Mouse (Mus musculus) fibroblast of lung, adult 2 months (primary cell): ENCODE results near the gene Cd81.

Experiments
- DNase-seq: peaks from one replicate; pipeline ENCODE4 v3.0.0-alpha.2; 2011; ENCODE audit warnings: low read depth

Cd81 gene

DNA sequence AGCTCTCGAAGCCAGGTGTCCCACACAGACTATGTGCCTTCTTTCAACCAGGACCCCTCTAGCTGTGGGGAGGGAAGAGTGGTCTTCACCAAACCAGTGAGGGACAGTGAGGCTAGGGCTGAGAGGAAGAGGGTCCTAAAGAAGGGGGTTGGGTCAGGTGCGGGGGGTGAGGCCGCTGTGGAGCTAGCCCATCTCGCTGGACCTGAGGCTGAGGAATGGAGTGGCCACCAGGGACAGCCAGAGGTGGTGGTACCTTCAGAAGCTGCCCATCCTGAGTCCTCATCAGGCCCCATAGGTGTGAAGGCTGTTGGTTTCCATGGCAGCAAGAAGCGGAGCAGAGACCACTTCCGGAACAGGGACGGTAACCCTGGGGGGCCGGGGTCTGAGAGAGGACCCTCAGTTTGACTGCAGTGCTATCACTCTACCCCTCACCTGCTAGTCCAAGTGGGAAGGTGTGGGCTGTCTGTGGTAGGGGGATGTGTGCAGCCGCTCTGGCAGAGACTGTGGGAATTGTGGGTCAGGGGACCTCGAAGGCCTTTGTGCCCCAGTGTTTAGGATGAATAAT lies 18.0 kb downstream of the Cd81 start:
- DNase-seq = no peak

DNA sequence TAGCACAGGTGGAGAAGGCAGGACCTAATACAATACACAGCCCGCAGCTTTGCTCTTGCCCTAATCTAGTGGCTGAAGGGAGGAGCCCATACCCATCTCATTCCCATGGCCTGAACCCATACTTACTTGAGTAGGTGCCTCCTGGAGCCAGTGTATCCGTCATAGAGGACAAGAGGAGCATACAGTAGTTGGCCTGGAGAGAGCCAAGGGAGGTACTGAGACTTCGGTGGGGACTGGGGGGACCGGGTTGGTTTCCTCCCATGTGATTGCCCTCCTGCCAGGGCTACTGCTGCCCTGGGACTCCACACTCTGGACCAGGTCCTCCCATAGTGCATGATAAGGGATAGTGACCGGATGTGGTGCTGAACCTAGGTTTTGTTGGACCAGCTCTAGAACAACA lies 20.1 kb downstream of the Cd81 start:
- no peak for DNase-seq

DNA sequence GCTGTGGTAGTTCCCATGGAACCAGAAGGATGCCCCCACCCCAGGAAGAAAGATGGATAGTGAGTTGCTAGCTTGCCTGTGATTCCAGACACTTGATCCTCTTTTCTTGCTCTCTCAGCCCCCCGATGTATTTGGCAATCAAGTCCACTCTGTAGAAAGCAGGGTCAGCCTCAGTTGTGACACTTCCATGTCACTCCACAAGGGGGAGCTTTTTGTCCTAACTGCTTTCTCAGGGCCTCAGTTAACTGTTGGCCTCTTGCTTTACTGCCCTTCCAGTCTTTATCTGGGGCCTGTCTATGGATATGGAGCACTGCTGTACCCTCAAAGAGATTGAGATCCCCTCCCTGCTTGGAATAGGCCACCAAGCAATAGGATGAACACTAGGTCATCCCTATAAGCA lies 20.5 kb downstream of the Cd81 start:
- no peak for DNase-seq

DNA sequence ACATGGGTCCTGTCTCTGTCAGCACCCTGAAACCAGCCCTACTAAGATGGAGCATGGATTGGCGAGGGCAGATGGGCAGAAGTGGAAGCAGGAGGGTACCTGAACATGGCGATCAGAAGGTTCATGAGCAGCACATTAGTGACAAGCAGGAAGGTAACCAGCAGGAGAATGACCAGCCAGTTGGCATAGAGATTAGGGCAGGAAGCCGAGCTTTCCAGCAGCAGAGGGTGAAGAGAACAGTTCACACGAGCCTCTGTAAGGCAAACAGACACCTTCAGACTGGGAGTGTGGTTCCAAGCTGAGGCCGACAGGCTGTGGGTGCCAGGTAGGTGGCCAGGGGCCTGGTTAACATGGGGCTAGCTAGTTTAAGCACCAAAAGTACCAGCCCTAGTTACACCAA lies 22.9 kb downstream of the Cd81 start:
- DNase-seq = no peak

DNA sequence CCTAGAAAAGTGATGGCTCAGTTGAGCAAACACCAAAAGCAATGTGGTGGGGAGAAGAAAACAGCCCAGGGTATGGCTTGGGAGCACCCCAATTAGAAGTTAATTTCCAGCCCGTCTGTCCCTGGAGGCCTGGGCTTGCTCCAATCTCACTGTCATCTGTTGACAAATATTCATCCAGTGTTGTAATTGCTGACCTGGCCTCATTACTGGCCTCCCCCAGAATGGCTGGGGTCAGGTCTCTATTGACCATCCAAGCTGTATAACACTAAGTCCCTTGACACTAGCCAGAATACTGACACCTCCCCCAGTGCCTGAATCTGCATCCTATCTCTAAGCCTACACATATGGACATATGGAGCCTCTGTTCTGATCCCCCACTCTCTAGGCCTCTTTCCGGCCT lies 24.8 kb downstream of the Cd81 start:
- no peak for DNase-seq

DNA sequence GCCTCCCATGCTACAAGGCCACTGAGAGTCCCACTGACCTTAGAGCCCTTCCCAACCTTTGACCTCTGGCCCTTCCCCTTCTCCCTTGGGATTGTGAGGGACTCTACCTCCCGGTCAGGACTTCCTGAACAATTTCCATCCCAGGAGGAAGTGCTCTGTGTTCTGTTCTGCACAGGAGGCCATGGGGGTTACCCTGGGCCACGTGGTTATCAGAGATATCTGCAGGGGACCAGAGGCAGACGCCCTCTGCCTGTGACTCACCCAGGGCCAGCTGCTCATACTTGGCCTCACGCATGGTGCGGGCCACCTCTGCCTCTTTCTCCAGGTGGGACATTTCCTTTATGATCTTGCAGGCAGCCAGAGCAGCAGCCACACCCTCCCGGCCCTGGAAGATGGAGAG lies 29.5 kb downstream of the Cd81 start:
- DNase-seq = no peak

DNA sequence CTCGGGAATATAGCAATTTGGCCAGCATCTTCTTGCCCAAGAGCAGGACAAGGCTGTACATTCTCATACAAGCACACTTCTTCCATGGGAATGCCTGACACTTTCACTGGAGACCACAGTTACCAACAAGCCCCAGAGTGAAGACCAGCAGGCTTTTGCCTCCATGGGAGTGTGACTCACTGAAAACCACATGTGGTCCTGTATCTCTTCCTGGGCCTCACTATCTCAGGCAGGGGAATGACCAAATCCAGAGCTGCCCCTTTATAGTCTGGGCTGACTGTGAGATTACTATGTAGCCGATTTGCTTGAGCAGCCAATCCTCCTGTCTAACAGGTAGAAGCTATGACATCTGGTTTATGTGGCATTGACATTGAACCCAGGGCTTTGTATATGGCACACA lies 31.2 kb downstream of the Cd81 start:
- no peak for DNase-seq

DNA sequence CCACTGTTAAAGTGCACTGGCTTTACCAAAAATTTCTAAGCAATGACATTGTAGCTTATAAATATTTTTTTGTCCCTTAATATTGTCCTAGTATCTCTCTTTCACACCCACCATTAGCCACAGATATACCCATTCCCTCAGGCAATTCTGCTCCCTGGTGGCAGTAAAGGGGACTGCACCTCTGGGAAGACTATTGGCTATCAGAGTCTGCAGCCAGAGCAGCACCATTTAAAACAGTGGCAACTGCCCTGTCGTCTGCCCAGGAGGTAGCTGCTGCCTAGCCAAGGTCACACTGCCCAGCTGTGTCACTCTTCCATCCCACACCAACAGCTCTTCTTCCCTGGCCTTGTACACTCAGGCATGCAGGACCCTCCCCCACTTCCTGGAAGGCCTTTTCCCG lies 33.8 kb downstream of the Cd81 start:
- no peak for DNase-seq

DNA sequence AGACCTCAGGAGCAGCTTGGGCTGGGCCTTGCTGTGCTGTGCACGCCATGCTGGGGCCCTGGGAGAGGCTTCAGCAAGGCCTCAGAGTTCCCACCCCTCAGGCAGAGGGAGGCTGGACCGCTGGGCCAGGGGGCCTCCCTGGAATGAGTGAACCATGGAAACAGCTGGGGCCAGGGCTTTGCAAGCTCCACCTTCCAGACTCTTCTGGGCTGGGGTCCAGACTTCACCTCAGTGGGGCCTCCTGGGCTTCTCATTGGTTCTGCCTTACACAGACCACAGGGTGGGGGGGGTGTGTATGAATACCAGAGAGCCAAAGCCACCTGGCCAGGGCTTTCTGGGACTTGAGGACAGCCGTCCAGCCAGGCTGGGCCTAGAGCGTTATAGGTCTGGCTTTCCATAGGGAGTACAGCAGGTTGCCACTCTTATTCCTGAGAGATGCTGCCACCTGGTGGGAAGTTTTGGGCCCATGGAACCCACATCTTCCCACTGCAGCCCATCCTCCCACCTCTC lies 34.6 kb downstream of the Cd81 start:
- no peak for DNase-seq

DNA sequence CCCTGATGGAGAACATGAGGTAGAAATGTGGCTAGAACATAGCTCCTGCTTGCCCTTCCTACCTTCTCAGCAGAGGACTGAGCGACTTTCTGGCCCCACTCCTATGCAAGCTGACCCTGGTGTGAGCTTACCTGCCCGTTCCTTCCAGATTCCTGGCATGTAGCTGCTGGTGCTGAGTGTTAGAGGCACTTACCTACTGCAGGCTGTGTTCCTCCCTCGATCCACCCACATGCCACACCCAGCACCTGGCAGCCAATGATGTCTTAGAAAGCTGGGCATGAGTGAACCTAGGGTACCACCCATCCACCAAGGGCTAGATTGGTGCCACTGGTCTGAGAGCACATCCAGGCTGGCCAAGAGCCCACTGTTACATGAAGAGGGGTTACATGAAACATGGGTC lies 41.3 kb downstream of the Cd81 start:
- no peak for DNase-seq

DNA sequence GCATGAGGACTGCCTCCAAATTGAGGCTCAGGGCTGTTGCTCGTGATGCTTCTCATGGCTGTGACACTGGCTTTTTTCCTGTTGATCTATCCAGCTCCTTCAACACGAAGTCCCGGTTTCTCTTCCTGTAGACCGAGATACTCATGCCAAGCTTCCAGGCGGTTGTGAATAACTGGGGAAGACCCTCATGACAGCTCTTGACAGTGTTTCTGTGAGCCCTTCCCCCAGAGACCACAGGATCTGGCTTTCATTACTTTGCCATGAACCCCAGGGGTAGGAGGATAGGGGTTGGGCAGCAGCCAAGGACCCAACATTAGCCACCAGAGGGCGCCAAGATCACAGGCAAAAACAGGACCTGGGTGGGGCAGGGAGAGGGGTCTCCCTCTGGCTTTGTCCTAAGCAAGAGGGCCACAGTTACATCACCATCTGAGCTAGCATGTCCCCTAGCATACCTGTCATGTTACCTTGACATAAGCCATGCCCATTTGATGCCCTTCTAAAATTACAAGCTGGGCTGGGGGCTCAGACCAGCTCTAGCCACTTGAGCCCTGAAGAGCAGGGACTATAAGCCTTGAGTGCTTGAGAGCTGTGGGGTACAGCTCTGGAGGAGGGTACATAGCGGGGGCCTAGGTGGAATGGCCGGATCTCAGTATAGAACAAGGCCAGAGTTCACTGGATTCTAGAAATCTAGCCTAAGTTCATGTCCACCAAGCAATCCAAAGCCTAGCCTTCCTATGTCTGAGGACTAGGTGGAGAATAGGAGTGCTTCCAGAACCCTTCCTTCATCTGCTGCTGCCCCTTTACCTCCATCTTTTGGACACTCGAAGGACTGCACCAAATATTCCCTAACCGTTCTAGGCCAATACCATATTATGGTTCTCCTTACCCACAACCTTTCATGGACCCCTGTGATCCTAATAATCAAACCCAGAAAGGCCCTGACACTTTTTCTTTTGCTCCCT lies 42.3 kb downstream of the Cd81 start, which contains the start of gene Trpm5:
Gene Trpm5 (minus strand): TSS at position 51 of the 962 bp plus-strand sequence.
- no peak for DNase-seq

DNA sequence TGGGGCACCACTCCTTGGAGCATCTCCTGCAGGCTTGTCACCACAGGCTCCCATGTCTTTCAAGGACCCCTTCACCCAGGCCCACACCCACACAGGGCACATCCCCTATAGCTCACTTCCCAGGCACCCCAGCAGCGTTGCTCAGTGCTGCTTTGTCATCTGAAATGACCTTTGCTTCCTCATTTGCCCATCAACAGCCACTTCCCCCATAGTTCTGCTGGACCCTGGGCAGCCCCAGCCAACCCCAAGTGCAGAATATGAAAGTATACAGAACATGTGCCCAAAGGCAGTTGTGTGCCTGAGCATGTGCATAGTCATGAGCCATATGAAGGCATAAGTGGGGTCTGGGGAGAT lies 43.0 kb downstream of the Cd81 start:
- no peak for DNase-seq

DNA sequence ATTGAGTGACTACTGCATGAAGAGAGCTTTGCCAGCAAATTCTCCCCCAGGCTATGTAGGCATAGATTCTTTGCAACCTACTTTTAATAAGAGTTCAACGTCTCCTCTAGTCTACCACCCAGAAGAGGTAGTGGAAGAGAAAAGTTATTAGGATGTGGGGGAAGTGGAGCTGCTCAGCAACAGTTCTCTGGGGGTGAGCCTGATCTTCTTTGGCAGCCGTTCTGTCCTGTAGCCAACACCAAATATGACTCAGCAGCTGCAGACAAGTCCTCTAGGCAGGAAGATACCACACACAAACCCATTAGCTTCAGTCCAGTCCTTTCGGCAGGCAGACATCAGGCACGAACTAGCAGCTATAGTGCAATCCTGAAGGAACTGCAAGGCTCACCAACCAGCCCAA lies 48.2 kb downstream of the Cd81 start:
- no peak for DNase-seq

DNA sequence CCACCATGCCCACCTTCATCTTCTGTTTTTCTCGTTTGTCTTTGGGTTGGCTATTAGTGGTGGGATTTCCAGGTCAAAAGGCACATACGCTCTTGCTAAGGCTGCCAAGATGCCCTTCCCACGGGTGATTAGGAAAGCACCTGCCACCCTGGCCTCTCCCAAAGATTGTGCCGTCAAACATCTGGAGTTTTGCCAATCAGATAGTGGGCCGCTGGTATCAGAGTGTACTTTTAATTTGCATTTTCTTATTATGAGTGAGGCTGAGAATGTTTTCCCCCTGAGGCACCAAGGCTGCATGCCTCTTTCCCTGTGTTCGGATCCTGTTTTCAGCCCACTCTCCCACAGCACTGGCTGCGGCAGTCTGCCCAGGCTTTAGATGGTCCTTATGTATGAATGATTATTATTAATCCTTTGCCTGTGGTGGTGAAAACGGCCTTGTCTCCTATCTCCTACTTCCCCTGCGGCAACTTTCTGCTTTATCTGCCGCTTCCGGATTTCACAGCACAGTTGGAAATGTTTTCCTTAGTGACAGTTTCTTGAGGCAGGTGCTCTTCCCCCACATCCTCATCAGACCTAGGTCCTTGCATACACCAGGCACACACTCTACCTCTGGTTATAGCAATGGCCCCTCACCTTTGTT lies 52.8 kb downstream of the Cd81 start:
- no peak for DNase-seq

DNA sequence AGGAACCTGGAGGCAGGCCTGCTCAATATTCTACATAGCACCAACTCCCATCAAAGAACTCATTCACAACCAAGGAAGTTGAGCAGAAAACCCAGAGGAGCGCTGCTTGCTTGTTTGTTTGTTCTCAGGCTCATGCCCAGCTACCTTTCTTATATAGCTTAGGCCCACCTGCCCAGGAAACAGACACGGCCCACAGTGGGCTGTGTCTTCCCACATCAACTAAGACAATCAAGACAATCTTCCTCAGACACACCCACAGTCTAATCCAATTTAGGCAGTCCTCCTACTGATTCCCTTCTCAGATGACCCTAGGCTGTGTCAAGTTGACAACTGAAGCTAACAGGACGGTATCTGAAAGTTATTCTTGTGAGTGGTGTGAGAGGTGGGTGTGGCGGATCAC lies 53.5 kb downstream of the Cd81 start, which contains the start of gene Kcnq1:
Gene Kcnq1 (plus strand): TSS at position 301 of the 400 bp plus-strand sequence.
- no peak for DNase-seq

DNA sequence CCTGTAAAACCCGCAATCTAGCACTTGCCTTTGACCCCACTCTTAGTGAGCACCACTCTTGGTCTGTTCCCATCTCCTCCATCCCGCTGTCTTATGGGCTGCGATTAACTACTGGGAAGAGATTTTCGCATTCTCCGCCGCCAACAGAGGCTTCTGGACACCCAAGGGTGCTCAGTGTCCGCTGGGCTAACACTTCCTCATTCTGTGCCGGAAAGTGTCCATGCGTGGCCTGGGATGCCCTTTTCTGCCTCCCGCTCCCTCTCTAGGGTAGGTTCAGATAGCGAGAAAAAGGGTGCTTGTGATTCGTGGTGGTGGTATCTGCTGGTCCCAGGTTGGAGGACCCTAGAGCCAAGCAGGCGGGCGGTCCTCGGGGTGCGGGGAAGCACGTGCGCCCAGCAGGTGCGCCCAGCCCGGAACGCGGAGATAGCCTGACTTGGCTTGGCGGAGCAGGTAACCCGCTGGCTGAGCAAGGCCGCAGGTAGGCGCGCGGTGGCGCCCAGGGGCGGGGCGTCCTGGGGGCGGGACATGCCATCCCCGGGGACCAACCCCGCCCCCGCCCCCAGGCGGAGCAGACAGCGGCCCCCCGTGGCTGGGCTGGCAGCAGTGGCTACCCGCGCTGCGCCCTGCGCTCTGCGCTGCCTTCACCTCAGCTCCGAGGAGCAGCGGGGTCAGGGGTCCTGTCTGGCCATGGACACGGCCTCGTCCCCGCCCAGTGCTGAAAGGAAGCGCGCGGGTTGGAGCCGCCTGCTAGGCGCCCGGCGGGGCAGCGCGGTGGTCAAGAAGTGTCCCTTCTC lies 54.3 kb downstream of the Cd81 start:
- no peak for DNase-seq

DNA sequence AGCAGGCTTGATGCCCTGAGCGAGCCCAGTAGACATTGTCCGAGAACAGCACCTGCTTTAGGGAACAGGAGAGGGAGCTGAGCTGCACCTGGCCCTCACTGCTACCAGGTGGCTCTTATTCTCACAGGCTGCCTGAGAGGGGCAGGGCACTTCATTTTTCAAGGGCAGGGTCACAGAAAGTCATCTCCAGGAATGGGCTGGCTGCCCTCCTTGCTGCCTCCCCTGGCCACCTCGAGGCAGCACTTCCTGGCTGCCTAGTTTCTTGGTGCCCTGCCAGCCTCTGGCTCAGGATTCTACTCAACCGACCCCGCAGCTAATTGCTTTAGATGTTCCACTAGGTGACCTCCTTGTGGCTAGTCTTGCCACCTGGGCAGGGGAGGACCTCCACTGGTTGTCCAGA lies 55.7 kb downstream of the Cd81 start:
- no peak for DNase-seq

DNA sequence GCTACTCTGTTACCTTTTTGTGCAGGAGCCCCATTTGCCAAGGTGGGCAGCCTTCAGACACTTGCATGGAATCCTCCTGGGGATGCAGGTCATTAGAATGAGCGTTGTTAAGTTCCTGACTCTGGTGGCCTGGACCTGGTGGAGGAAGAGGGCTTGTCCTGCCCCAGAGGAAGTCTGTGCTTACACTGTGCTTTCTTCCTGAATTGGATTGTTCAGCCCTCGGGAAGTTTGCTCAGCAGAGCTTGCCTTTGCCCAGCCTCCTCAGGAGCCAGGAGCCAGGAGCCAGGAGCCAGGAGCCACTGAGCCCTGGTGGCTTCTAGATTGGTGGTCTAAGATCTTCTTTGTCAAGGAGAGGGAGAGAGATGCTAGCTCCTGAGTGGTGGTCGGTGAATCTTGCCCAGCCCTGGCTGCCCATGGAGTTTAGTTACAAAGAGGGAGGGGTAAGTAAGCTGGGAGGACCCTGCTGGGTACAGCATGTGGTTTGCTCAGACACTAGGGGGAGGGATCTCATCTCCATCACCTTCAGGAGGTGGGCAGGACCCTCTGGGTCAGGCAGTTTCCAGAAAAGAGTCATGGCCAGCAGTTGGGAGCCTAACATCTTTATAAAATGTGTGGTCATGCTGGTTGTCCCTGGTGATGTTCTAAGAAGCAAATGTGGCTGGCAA lies 56.6 kb downstream of the Cd81 start:
- no peak for DNase-seq

DNA sequence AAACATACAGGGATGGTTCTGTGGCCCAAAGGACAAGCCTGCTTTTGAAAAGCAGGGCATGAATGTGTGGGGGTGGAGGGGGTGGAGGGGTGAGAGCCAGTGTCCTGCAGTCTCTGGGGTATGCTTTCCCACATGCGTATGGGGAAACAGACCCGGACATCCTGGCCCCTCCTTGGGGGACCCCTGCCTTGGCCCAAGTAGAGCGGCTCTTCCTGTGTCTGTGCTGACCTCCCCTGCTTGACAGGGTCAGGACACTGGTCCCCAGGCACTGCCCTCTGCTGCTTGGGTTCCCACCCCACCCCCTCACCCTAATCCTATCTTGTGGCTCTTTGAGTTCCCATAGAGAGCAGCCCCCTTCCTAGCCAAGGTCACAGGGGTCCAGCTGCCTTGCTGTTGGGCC lies 57.2 kb downstream of the Cd81 start:
- no peak for DNase-seq

DNA sequence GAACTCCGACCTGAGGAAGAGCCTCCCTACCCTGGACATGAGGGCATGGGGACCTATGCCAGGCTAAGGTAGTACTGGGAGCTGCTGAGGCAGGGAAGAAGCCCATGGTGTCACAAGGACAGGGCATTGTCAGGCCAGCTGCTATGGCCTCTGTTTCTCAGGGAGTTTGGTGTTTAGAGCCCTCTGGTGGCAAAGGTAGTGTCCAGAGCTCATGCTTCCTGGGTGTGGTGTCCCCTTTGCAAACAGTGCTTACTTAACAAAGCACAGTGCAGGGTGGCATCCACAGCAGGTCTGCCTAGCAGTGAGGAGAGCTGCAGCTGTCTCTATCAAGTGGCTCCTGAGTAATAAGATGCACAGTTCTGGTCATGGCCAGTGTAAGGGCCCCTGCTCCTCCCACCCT lies 58.3 kb downstream of the Cd81 start:
- no peak for DNase-seq

DNA sequence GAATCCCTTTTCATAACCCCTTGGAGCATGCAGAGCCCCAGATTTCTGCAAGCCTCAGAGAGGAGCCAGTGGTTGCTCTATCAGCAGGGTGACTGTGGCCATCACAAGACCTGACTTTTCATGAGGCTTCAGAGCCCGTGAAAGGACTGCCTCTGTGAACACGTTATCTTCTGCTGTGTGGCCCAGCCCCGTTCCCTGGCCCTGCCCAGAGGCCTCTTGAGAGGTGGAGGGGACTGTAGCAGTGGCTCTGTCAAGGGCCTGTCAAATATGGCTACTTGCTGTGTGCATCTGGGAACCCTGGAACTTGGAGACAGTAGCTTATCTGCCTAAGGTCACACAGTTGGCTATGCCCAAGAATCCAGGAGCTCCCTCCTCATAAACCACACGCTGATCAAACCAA lies 59.2 kb downstream of the Cd81 start:
- DNase-seq = no peak

DNA sequence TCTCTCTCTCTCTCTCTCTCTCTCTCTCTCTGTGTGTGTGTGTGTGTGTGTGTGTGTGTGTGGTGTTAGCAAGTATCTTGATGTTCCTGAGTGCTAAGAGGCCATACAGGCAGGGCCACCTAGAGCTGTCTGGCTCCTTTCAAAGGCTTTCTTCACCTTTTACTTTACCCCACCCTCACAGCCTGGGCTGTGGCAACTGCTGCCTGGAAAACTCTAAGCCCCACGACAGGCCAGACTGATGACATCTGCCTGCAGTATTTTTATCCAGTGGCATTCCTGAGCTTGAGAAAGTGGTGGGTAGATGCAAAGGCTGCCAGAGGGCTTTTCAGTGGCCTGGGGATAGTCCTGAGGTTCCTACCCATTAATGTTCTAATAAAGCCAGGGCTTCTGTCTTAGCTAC lies 59.9 kb downstream of the Cd81 start:
- DNase-seq = no peak
